Mouse (Mus musculus): Measurements from ENCODE around the gene Sytl1. TPM values are rescaled to one million over a fixed set of nuclear protein-coding genes. Genes with fewer than 3 reads are reported as not detected.
A peak's percentile ranks its signal among the peaks of the same experiment; 100 is the strongest.

Sytl1 gene
- polyA plus RNA-seq, 1 experiment = 3.2 TPM

DNA sequence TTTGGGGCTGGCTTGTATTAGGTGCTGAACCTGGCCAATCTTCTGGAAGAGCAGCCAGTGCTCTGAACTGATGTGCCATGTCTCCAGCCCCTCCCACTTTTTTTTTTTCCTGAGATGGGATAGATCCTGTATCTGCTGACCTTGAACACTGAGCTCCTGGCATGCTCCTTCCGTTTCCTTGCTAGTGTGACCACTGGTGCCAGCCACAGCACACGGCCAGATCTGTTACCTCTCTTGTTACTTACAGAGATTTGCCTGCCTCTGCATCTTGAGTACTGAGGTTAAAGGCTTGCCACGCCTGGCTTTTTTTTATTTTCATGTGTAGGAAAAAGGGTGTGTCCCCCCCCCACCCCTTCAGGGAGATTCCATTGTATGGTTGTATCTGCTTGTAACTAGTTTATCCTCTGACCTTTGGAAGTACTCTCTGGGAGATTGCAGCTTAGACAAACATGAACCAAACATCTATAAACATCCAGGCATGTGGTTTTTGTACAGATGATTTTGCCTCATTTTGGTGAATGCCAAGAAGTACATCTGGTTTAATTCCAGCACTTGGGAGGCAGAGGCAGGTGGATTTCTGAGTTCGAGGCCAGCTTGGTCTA is 23.7 kb upstream of the Sytl1 start:
- peaks cover 2% of the 10 kb centered on the region; the same call in 1 of the 2 replicates for H3K4me1 ChIP-seq (ENCODE audit: control insufficient read depth, insufficient read depth, low read length)
- TF ChIP-seq POLR2A (IDR thresholded peaks at IDR 0.05; ENCODE audit: borderline replicate concordance, control insufficient read depth, low read depth, low read length) (no peak), CTCF (IDR thresholded peaks at IDR 0.05; ENCODE audit: control insufficient read depth, insufficient read depth, low read length) (no peak)
- 70% methylated on average over 4 of the region's 4 CpGs for WGBS
- no peak overlapping the region for H3K27ac ChIP-seq (ENCODE audit: control insufficient read depth, insufficient read depth, low read depth, low read length, poor library complexity)
- no peak overlapping the region for H3K4me3 ChIP-seq (replicated peaks; ENCODE audit: control insufficient read depth, low read depth, low read length)

DNA sequence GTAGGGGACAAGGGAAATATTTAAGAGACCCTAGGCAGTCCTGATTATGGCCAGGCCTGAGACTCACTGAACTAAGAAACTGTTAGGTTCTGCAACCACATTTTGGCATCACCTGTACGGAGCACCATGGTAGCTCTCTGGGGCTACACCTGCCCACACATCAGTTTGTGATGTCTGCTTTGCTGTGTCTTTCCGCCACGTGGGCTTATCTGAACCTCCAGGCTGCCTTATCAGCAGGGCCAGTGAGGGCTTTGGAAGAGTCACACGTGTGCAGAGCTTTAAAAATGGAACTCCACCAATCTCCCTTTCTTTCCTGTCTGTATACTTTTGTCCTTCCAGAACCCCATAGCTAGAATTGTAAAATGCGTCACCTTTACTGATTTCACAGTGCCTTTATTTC is 23.0 kb upstream of the Sytl1 start:
- Histone ChIP-seq H3K27ac (ENCODE audit: control insufficient read depth, insufficient read depth, low read depth, low read length, poor library complexity) (no peak overlapping the region), H3K4me3 (replicated peaks; ENCODE audit: control insufficient read depth, low read depth, low read length) (no peak overlapping the region), H3K4me1 (ENCODE audit: control insufficient read depth, insufficient read depth, low read length) (peaks cover 2% of the 10 kb centered on the region; the same call in 1 of the 2 replicates)
- TF ChIP-seq POLR2A (IDR thresholded peaks at IDR 0.05; ENCODE audit: borderline replicate concordance, control insufficient read depth, low read depth, low read length) = no peak
- TF ChIP-seq CTCF (IDR thresholded peaks at IDR 0.05; ENCODE audit: control insufficient read depth, insufficient read depth, low read length) = no peak
- WGBS = 36% methylated on average over 5 of the region's 5 CpGs

- WGBS = 60% methylated on average over 3 of the region's 3 CpGs
- H3K27ac ChIP-seq (ENCODE audit: control insufficient read depth, insufficient read depth, low read depth, low read length, poor library complexity) = no peak overlapping the region
- peaks cover 2% of the 10 kb centered on the region; the same call in 1 of the 2 replicates for H3K4me1 ChIP-seq (ENCODE audit: control insufficient read depth, insufficient read depth, low read length)
- no peak for TF ChIP-seq POLR2A (IDR thresholded peaks at IDR 0.05; ENCODE audit: borderline replicate concordance, control insufficient read depth, low read depth, low read length)
- no peak for TF ChIP-seq CTCF (IDR thresholded peaks at IDR 0.05; ENCODE audit: control insufficient read depth, insufficient read depth, low read length)
- H3K4me3 ChIP-seq (replicated peaks; ENCODE audit: control insufficient read depth, low read depth, low read length) = no peak overlapping the region
These were observed 22.4 kb upstream of the Sytl1 start for GRCm38 (mm10) chr4:133285299-133285698.

DNA sequence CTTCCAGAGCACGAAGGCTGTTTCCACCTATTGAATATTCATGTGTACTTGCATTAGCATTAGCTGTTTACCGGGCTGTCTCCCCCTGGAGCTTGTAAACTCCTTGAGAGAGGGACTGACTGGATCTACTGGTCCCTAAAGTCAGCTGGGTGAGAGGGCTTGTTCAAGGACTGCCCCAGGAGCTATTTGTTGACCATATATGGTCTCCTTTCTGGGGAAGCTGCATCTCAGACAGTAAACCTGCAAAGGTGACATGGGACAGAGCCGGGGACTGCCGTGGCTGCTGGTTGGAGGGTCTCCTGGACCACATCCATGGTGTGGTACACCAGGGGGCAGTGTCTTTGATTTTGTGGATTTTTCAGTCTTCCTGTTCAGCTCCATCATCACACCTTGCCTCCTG is 19.7 kb upstream of the Sytl1 start:
- Histone ChIP-seq H3K27ac (ENCODE audit: control insufficient read depth, insufficient read depth, low read depth, low read length, poor library complexity) (no peak overlapping the region), H3K4me3 (replicated peaks; ENCODE audit: control insufficient read depth, low read depth, low read length) (no peak overlapping the region), H3K4me1 (ENCODE audit: control insufficient read depth, insufficient read depth, low read length) (peaks cover 3% of the 10 kb centered on the region; the same call in 1 of the 2 replicates)
- TF ChIP-seq POLR2A (IDR thresholded peaks at IDR 0.05; ENCODE audit: borderline replicate concordance, control insufficient read depth, low read depth, low read length) = no peak
- no peak for TF ChIP-seq CTCF (IDR thresholded peaks at IDR 0.05; ENCODE audit: control insufficient read depth, insufficient read depth, low read length)
- 83% methylated on average over 4 of the region's 4 CpGs for WGBS

- TF ChIP-seq CTCF (IDR thresholded peaks at IDR 0.05; ENCODE audit: control insufficient read depth, insufficient read depth, low read length) (no peak), POLR2A (IDR thresholded peaks at IDR 0.05; ENCODE audit: borderline replicate concordance, control insufficient read depth, low read depth, low read length) (no peak)
- Histone ChIP-seq H3K4me3 (replicated peaks; ENCODE audit: control insufficient read depth, low read depth, low read length) (no peak overlapping the region), H3K27ac (ENCODE audit: control insufficient read depth, insufficient read depth, low read depth, low read length, poor library complexity) (no peak overlapping the region), H3K4me1 (ENCODE audit: control insufficient read depth, insufficient read depth, low read length) (peaks cover 3% of the 10 kb centered on the region; the same call in 1 of the 2 replicates)
- 69% methylated on average over 5 of the region's 5 CpGs for WGBS
These were observed 19.1 kb upstream of the Sytl1 start for GRCm38 (mm10) chr4:133281951-133282481.

DNA sequence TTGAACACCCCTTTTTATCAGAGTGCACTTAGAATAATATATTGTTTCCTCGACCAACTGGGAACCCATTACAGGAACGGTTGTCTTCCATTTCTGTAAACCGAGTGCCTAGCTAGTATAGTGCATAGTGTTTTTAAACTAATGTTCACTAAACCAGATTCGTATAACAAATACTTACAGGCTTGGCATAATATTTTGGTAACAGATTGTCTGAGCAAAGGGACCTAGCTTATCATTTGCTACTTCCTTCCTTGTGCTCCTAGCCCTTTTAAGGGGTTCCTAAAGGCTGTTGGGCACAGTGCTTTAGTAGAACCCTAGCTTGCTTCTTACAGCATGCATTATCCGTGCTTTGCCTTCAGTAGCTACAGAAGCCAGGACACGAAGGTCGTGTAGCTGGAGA is 18.6 kb upstream of the Sytl1 start:
- no peak overlapping the region for H3K27ac ChIP-seq (ENCODE audit: control insufficient read depth, insufficient read depth, low read depth, low read length, poor library complexity)
- no peak for TF ChIP-seq CTCF (IDR thresholded peaks at IDR 0.05; ENCODE audit: control insufficient read depth, insufficient read depth, low read length)
- no peak for TF ChIP-seq POLR2A (IDR thresholded peaks at IDR 0.05; ENCODE audit: borderline replicate concordance, control insufficient read depth, low read depth, low read length)
- H3K4me3 ChIP-seq (replicated peaks; ENCODE audit: control insufficient read depth, low read depth, low read length) = no peak overlapping the region
- WGBS = 36% methylated on average over 7 of the region's 7 CpGs
- H3K4me1 ChIP-seq (ENCODE audit: control insufficient read depth, insufficient read depth, low read length) = peaks cover 3% of the 10 kb centered on the region; the same call in 1 of the 2 replicates

DNA sequence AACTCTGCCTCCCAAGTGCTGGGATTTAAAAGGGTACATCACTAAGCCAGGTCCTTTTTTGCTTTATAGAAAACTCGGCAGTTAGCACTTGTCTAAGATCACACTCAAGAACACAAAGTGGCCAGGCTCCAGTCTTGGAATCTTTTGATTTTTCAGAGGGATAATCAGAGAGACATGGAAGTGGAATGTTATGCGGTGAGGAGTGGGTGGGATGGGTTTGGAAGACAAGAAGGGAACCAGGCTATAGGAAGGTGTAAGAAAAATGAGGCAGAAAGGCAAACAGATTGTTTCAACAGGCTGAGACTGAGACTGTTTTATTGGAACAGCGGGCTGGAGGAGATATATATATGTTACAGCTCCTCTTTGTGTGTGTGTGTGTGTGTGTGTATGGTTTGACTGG is 15.6 kb upstream of the Sytl1 start:
- Histone ChIP-seq H3K27ac (ENCODE audit: control insufficient read depth, insufficient read depth, low read depth, low read length, poor library complexity) (no peak overlapping the region), H3K4me3 (replicated peaks; ENCODE audit: control insufficient read depth, low read depth, low read length) (no peak overlapping the region), H3K4me1 (ENCODE audit: control insufficient read depth, insufficient read depth, low read length) (peaks cover 1% of the 10 kb centered on the region; the same call in 1 of the 2 replicates)
- TF ChIP-seq CTCF (IDR thresholded peaks at IDR 0.05; ENCODE audit: control insufficient read depth, insufficient read depth, low read length) = no peak
- 74% methylated on average over 3 of the region's 3 CpGs for WGBS

- peaks cover 1% of the 10 kb centered on the region; the same call in 1 of the 2 replicates for H3K4me1 ChIP-seq (ENCODE audit: control insufficient read depth, insufficient read depth, low read length)
- no peak for TF ChIP-seq POLR2A (IDR thresholded peaks at IDR 0.05; ENCODE audit: borderline replicate concordance, control insufficient read depth, low read depth, low read length)
- no peak for TF ChIP-seq CTCF (IDR thresholded peaks at IDR 0.05; ENCODE audit: control insufficient read depth, insufficient read depth, low read length)
- WGBS = 1% methylated on average over 6 of the region's 6 CpGs
- peak overlapping the region; percentile 95 for H3K4me3 ChIP-seq (replicated peaks; ENCODE audit: control insufficient read depth, low read depth, low read length)
- H3K27ac ChIP-seq (ENCODE audit: control insufficient read depth, insufficient read depth, low read depth, low read length, poor library complexity) = peak overlapping the region; percentile 89; the same call in 1 of the 2 replicates
These were observed 15.2 kb upstream of the Sytl1 start for GRCm38 (mm10) chr4:133278067-133278466.

All from bone marrow, adult 2 months (tissue).